Mouse (Mus musculus): ENCODE results near the gene Abca4.
"Not testable (repeated sequence)": the region's sequence is repeated elsewhere in the genome, so short reads cannot be mapped to it uniquely, and the experiment has no call there.

Gene Abca4

GRCm38 (mm10) chr3:122209511-122209910 lies 165.3 kb downstream of the Abca4 start:
- DNase-seq (ENCODE audit: low read depth in 1 of 2, low spot score in 2 of 2) = no peak

DNA sequence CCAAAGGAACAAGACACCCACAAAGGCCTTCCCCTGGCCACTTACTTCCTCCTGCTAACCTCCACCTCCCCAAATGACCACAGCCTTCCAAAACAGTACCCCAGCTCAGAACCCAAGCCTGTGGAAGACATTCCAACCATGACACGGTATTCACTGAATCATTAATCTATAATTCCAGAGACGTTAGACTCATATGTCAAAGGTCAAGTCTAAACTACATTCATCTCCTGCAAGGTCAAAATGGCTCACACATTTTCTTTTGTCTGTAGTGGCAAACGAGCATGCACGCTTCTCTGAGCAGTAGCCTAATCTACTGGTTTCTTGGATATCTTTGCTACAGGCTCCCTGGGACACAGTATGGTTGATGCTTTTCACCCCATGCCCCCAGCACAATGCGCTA lies 166.2 kb downstream of the Abca4 start:
- DNase-seq (ENCODE audit: low read depth in 1 of 2, low spot score in 2 of 2) = no peak

GRCm38 (mm10) chr3:122210846-122211245 lies 166.6 kb downstream of the Abca4 start:
- DNase-seq (ENCODE audit: low read depth in 1 of 2, low spot score in 2 of 2) = no peak

- no peak for DNase-seq (ENCODE audit: low read depth in 1 of 2, low spot score in 2 of 2)
These were observed 167.3 kb downstream of the Abca4 start for GRCm38 (mm10) chr3:122211446-122212125.

DNA sequence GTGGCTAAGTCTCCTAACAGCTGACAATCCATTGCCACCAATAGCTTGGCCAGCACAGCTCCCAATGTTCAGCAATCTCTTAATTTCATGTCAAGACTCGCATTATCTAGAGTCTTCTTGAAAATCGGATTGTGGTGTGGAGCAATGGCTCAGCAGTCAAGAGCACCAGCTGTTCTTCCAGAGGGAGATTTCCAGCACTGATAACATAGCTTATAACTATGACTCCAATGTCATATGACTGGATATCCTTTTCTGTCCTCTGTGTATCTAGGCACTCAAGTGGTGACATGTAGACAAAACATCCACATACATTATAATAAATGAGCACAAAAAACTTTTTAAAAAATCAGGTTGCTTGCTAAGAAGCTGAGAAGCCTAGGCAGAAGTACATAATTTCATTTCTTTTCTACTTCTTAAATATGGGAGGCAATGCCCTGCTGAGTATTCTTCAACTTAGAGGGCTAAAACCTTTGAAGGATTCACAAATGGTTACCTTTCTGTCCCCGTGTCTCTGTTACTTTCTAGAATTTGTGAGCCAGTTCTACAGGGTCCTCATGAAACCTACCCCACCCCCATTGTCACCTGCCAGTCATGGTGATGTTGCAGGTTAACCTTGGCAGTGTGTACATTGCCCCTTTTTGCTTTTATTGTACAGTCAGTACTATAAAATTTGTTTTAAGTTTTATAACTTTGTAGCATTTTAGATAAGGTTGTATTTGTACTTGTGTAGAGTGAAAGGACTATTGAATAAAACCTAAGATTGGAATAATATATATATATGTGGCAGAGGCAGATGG lies 177.2 kb downstream of the Abca4 start:
- DNase-seq (ENCODE audit: low read depth in 1 of 2, low spot score in 2 of 2) = no peak

DNA sequence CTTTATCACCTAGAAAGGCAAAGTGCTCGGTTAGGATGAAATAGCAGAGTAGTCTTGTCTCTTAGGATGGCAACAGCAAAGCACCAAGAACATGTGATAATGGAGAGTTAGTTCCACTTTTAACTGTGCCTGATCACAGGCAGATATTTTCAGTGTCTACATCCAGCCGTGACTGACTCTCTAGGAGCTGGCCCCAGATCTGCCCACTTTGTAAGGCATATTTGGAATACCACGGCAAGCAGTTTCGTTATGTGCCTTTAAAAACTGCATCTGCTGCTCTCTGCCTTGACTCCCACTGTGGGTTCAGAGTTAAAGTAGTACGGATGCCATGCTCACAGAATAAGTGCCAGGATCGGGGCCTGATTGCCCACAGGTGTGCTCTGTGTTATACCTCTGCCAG lies 182.7 kb downstream of the Abca4 start:
- DNase-seq (ENCODE audit: low read depth in 1 of 2, low spot score in 2 of 2) = not testable (repeated sequence)
